Mouse (Mus musculus): Measurements from ENCODE around the gene Tnc.

Tnc gene

GRCm38 (mm10) chr4:64025591-64025990 lies 21.2 kb downstream of the Tnc start:
- DNase-seq (ENCODE audit: low spot score in 2 of 2): no peak

- no peak for DNase-seq (ENCODE audit: low spot score in 2 of 2)
Observed at GRCm38 (mm10) chr4:64024041-64024779, 22.6 kb downstream of the Tnc start.

GRCm38 (mm10) chr4:64020930-64021589 lies 25.8 kb downstream of the Tnc start:
- DNase-seq (ENCODE audit: low spot score in 2 of 2): no peak

GRCm38 (mm10) chr4:64020151-64020550 lies 26.7 kb downstream of the Tnc start:
- DNase-seq (ENCODE audit: low spot score in 2 of 2): no peak

- no peak for DNase-seq (ENCODE audit: low spot score in 2 of 2)
Observed at GRCm38 (mm10) chr4:64011308-64011707, 35.5 kb downstream of the Tnc start.

- DNase-seq (ENCODE audit: low spot score in 2 of 2): no peak
Observed at GRCm38 (mm10) chr4:64009936-64010335, 36.9 kb downstream of the Tnc start.

GRCm38 (mm10) chr4:64005198-64005597 lies 41.6 kb downstream of the Tnc start:
- DNase-seq (ENCODE audit: low spot score in 2 of 2): no peak

- no peak for DNase-seq (ENCODE audit: low spot score in 2 of 2)
Observed at GRCm38 (mm10) chr4:64003677-64004076, 43.1 kb downstream of the Tnc start.

GRCm38 (mm10) chr4:64002168-64002567 lies 44.6 kb downstream of the Tnc start:
- DNase-seq (ENCODE audit: low spot score in 2 of 2): no peak

GRCm38 (mm10) chr4:64000788-64001187 lies 46.0 kb downstream of the Tnc start:
- DNase-seq (ENCODE audit: low spot score in 2 of 2): no peak

- no peak for DNase-seq (ENCODE audit: low spot score in 2 of 2)
Observed at GRCm38 (mm10) chr4:64000293-64000692, 46.5 kb downstream of the Tnc start.

- no peak for DNase-seq (ENCODE audit: low spot score in 2 of 2)
Observed at GRCm38 (mm10) chr4:63993462-63994113, 53.2 kb downstream of the Tnc start.

- DNase-seq (ENCODE audit: low spot score in 2 of 2): no peak
Observed at GRCm38 (mm10) chr4:63990216-63990615, 56.6 kb downstream of the Tnc start.

GRCm38 (mm10) chr4:63988090-63988489 lies 58.7 kb downstream of the Tnc start:
- no peak for DNase-seq (ENCODE audit: low spot score in 2 of 2)

GRCm38 (mm10) chr4:63986576-63986975 lies 60.2 kb downstream of the Tnc start:
- no peak for DNase-seq (ENCODE audit: low spot score in 2 of 2)

- no peak for DNase-seq (ENCODE audit: low spot score in 2 of 2)
Observed at GRCm38 (mm10) chr4:63983098-63983445, 63.7 kb downstream of the Tnc start.

GRCm38 (mm10) chr4:63982425-63983097 lies 64.3 kb downstream of the Tnc start:
- no peak for DNase-seq (ENCODE audit: low spot score in 2 of 2)

- DNase-seq (ENCODE audit: low spot score in 2 of 2): no peak
Observed at GRCm38 (mm10) chr4:63980211-63980794, 66.5 kb downstream of the Tnc start.

- no peak for DNase-seq (ENCODE audit: low spot score in 2 of 2)
Observed at GRCm38 (mm10) chr4:63979635-63980034, 67.2 kb downstream of the Tnc start.

GRCm38 (mm10) chr4:63972536-63972935 lies 74.3 kb downstream of the Tnc start:
- DNase-seq (ENCODE audit: low spot score in 2 of 2): no peak

GRCm38 (mm10) chr4:63971762-63972161 lies 75.1 kb downstream of the Tnc start:
- no peak for DNase-seq (ENCODE audit: low spot score in 2 of 2)

- DNase-seq (ENCODE audit: low spot score in 2 of 2): no peak
Observed at GRCm38 (mm10) chr4:63970925-63971324, 75.9 kb downstream of the Tnc start.
